Mouse (Mus musculus) adrenal gland (tissue): Measurements from ENCODE around the gene Ak1.

Source experiments
- intact Hi-C: fragments of 180-260 bp; cut with DNase I; formaldehyde crosslinking; loops from one replicate; pipeline ENCODE4 v1.15.1; 2025
- long read RNA-seq, 2 experiments: library from polyadenylated mRNA; unstranded; transcript quantifications; one replicate each; pipeline ENCODE4 v2.0.0; 2020; ENCODE audit warnings: borderline replicate concordance in 1 of 2; ENCODE audit not compliant: insufficient replicate concordance in 1 of 2

The Ak1 gene
- long read RNA-seq, experiment 1, transcript Ak1-202 (7 exons, 2,063 nt): major isoform, 34 of 40 reads
- long read RNA-seq, experiment 1, partial matches to known transcripts: 5 of 40 reads
- long read RNA-seq, experiment 1, other reads (novel, unspliced or antisense): 1 of 40 reads
- long read RNA-seq, experiment 2, transcript Ak1-202 (7 exons, 2,063 nt): major isoform, 19 of 31 reads
- long read RNA-seq, experiment 2, partial matches to known transcripts: 9 of 31 reads
- long read RNA-seq, experiment 2, other reads (novel, unspliced or antisense): 3 of 31 reads

DNA sequence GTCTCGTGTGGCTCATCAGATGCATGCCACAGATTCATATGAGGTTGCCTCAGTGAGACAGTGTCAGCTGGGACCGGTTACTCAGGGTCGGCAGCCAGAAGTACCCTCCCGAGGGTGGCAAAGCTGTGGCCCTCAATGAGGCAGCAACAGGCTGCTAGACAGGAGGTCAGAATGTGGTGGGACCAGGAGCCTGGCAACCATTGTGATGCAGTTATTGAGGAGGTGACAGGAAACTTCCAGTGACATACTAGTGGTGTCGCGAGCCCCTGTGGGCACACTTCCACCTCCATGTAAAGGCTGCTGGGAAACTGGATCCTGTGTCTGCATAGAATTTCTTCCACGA lies at the start of gene Ak1:
Gene Ak1 (plus strand): TSS at position 242 of the 343 bp plus-strand sequence.
- intact Hi-C loops: no loop called here

DNA sequence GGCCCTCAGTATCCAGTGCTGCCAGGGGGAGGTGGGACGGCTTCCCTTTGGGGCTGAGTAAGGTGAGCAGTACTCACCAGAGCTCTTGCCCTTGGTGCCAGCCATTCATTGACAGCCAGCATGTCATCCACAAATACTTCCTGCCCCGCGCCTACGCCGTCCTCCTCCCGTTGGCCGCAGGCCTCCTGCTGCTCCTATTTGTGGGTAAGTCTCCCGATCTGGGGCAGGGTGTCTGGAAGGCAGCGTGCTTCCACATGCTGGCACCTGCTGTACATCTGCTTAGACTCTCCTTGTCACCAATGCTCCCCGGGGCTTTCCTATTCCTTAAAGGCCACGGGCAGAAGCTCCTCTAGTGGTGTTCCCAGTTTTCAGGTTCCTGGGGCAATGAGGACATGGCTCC lies 49.4 kb upstream of the Ak1 start:
- intact Hi-C loops: no loop called here

DNA sequence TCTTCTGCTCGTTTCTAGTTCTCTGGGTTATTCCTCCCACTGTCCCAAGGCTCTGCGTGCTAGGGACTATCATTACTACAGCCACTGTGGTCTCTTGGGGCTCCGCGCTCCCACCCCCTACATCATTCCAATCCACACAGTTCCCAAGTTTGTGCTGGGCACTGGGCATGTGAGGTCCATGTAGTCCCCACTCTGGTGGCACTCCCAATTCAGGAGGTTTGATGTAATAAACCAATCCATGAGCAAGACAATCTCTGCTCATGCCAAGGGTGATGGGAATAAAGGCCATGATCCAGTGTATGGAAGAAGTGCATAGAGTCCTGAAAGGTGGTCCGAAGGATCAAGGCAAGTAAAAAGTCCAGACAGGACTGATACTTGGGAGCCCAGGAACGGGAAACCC lies 47.1 kb upstream of the Ak1 start, which contains the start of gene Pip5kl1:
Gene Pip5kl1 (plus strand): TSS at position 301 of the 400 bp plus-strand sequence.
- intact Hi-C loops: no loop called here

DNA sequence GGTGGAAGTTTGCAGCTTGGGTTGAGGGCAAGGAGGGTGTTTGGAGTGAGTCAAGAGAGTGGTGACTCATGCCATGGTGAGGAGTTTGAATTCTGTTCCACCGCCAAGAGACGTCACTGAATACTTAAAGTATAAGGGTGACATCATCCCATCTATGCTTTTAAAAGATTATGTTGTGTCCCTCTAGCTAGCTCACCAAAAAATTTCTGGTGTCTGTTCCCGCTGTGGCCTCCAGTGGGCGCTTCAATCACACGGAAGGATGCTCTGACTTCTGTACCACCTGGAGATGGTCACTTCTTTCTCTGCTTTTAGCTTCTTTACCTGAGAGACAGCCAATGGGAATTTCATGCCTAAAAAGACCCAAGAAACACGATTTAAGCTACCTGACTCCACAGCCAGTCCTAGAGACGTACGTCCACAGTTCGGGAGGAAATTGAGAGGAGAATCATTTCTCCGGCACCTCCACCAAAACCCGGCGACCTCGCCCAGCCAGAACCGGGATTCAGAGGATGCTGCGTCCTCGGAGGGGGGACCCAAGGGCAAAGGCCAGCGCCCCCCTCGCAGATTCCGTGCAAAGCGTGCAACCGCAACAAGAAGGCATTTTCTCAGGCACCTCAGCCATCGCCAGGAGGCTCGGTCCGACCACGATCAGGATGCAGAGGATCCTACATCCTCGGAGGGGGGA lies 46.5 kb upstream of the Ak1 start:
- intact Hi-C loops: loop anchor here (5.0 kb wide), 1 partner anchor 37 kb away; no protein-coding TSS in a partner anchor

DNA sequence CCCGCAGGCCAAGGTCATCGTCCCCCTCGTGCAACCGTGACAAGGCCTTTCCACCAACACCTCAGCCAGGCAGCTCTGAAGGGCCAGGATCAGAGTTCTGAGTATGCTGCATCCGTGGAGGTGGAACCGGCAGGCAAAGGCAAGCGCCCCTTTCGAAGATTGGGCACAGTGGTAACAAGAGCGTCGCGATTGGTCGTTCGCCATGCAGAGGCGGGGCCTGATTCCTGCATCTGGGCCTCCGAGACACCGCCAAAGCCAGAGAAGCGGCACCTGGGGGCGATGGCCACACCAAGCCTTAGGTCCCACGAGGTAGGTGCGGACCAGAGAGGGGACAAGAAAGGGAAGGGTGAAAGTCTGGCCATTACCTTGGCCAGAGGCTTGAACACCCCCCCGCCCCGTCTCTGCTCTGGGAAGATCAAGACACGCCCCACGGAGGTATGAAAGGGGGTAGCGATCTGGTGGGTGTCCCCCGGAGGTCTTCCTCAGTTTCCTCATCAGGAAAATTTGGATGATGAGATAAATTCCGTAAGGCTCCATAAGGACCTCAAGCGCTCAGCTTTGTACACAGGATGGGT lies 45.9 kb upstream of the Ak1 start, which contains the start of gene 9430097D07Rik:
Gene 9430097D07Rik (minus strand): TSS at position 99 of the 575 bp plus-strand sequence.
- intact Hi-C loops: loop anchor here (5.0 kb wide), 1 partner anchor 37 kb away; no protein-coding TSS in a partner anchor

DNA sequence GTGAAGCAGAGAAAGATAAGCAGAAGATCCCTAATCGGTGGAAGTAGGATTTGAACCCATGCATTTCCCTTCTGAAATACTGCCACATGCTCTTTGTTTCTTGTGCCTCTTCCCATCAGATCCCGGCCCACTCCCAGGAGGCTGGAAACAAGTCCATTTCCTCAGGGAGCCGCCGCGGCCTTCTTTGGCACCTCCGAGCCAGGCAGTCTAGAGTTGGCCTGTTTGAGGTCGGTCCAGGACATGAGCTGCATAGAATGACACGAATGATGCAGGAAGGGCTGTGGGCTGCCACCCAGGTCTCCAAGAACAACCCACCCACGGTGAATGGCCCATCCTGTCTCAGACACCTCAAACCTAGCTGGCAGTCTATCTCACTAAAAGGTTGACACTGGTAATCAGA lies 45.0 kb upstream of the Ak1 start:
- intact Hi-C loops: loop anchor here (5.0 kb wide), 1 partner anchor 36 kb away; no protein-coding TSS in a partner anchor

DNA sequence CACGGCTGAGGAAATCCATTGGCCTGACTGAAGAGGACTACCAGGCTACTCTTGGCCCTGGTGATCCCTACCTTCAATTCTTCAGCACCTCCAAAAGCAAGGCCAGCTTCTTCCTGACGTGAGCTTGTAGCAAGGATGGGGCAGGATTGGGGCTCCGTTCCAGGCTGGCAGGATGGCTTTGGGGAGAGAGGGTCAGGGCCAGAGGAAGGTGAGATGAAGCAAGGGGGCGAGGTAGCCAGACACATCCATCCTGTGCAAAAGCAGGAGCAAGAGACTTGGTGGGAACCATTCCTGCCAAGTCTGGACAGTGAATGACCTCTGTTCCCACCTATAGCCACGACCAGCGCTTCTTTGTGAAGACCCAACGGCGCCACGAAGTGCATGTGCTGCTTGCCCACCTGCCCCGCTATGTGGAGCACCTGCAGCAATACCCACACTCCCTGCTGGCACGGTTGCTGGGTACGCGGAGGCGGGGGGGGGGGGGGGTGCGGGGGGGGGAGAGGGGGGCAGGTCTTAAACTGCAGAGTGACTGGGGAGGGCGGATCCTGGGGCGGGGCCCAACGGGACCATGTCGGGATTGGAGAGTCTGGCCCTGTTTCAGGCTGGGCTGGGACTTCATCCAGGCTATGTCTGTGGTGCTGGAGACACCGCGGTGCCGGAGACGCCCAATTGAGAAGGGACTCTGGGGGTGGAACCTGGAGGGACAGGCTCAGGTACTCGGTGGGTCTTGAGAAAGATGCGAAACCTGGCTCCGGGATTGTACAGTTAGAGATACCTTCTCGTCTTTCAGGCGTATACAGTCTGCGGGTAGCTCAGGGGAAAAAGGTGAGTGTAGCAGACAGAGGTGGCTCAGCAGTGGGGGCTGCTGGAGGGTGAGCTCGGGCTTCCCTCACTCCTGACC lies 43.2 kb upstream of the Ak1 start:
- intact Hi-C loops: loop anchor here (5.0 kb wide), 1 partner anchor 34 kb away; no protein-coding TSS in a partner anchor

DNA sequence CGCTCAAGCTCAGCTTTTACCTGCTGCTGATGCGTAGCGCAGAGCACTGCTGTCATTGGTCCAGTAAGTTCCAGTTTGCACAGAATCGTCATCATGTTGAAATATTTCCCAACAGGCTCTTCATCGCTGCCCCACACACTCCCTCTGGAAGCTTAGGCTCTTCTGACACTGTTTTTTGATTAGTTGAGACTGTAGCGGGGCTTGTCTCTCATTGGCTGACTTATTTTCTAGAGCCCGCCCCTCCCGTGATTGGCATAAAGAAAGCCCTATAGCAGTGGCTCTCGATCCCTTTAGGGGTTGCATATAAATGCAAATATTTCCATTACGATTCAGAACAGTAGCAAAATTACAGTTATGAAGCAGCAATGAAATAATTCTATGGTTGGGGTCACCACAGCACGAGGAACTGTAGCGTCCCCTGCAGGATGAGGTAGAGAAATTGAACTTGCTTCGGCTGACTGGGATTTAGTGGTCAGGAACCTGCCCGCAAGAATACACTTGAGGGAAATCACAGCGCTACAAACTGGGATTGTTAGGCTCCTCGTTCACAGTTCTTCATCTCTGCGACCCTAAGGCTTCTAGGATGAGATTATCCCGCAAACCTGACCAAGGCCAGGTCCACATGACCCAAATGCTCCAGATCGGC lies 40.0 kb upstream of the Ak1 start:
- intact Hi-C loops: loop anchor here (2.0 kb wide), 1 partner anchor 21 kb away; no protein-coding TSS in a partner anchor

DNA sequence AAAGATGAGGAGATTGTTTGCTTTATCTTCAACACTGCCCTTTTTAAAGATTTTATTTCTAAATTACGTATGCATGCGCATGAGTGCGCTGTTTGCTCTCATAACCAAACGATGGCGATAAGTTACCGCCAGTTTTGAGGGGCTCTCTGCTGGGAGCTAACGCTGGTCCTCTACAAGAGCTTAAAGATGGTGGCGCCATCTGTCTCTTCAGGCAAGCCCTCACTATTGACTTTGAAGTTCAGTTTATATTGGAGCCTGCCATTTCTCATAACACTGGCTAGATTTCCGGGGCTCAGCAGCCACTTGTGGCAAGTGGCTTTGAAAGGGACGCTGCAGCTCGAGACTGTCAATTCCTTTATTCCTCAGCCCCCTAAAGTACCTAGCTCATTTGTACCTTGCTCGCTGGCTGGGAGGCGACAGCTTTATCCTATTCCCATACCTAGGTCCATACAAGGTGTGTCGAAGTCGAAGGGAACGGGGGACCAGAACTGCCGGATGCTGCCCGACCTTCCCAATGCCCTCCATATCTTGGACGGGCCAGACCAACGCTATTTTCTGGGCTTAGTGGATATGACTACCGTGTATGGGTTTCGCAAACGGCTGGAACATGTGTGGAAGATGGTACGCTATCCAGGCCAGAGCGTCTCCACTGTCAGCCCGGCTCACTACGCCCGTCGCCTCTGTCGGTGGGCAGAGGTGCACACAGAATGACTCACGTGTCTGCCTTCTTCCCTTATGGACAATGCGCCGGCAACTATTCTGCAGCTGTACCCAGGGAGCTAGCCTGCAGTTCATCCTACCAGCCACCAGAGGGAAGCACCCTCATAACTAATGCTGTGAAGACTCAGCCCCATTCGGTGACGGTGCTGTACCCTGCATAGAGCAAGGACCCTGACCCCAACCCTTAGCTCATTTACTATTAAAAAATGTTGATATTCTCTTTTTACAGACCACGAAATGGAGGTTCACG lies 38.4 kb upstream of the Ak1 start:
- intact Hi-C loops: loop anchor here (2.0 kb wide), 1 partner anchor 20 kb away; no protein-coding TSS in a partner anchor

DNA sequence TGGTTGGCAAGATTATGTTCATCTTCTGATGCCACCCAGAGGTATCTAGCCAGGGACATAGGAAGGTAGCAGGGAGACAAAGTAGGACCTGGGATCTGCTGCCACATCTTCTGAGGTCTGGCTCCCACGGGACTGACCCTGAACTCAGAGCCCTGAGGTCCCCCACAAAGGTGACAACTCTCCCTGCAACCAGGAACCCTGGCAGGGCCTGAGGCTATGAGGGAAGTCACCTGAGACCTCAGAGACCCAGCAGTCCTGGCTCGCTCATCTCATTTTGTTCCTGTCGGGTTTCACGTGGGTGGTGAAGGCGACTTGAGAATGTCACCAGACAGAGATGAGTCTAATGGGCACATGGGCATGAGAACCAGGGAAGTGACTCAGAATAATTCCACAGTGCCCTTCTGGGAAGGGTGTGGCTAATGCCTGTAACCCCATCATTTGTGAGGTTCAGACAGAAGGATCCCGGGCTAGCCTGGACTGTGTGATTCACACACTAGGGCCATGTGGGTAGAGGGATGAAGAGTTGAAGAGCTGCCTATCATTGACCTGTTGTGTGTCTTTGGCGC lies 36.3 kb upstream of the Ak1 start:
- intact Hi-C loops: no loop called here

DNA sequence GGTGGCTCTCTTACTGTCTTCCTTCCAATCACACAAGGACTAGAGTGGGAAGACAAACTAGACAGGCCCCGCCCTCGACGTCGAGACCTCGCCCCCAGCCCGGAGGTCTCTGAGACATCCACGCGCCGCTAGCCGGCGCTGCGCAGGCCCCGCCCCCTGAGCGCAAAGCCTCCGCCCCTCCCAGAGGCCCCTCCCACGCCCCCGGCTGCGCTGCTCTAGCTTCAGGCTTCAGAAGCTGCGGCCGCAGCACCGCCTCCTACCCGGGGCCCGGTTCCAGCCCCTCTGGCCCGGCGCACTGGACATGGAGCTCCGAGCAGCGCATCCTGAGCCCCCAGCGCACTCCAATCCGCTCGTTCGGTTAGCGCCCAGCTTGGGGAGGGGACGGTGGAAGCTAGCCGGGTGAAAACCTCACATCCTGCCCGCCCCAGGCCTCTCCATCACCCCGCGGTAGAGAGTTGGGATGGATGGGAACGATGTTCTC lies 34.6 kb upstream of the Ak1 start, which contains the start of gene St6galnac4:
Gene St6galnac4 (plus strand): TSS at position 225 of the 481 bp plus-strand sequence.
- intact Hi-C loops: no loop called here

DNA sequence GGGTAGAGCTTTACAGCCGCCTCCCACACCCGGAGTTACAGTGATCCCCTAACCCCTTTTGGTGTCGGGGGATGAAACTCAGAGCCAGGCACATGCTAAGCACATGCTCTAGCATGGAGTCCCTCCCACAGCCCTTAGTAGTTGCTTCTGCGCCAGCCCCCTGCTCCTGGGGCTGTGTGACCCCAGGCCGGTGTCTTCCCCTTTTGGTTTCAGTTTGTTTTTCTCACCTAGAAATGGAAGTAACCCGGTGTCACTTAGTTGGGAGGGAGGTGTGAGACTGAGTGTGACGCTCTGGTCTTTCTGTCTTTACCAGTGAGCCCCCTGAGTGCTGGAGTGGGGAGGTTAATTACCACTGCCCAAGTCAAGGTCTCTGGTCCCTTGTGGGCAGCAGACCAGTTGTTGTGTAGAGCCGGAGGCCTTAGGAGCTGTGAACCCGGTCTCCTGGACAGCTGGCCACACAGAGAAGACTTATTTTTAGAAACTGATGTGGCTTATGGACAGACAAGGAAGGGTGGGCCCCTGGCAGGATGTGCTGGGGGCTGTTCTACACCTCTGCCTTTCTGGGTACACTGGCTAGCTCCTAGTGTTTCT lies 33.7 kb upstream of the Ak1 start:
- intact Hi-C loops: no loop called here

DNA sequence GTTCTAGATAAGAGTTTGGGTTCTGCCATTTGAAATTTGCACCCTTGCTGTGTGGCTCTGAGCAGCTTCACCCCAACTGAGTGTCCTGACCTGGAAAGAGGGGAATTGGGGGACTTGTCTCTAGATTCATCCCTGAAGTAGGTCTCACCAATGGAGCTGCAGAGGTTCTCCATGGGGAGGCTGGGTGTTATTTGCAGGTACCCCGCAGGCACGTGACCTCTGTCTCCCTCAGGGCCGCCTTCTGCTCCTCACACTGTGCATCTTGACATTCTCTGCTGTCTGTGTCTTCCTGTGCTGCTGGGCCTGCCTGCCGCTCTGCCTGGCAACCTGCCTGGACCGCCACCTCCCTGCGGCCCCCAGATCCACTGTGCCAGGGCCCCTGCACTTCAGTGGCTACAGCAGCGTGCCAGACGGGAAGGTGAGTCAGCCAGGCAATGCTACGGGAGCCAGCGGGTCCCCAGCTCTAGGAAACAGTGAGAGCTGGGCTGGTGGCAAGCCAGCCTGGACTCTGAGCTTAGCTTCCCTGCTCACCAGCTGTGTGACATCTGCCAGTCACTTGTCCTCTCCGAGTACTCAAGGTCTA lies 32.3 kb upstream of the Ak1 start:
- intact Hi-C loops: no loop called here

DNA sequence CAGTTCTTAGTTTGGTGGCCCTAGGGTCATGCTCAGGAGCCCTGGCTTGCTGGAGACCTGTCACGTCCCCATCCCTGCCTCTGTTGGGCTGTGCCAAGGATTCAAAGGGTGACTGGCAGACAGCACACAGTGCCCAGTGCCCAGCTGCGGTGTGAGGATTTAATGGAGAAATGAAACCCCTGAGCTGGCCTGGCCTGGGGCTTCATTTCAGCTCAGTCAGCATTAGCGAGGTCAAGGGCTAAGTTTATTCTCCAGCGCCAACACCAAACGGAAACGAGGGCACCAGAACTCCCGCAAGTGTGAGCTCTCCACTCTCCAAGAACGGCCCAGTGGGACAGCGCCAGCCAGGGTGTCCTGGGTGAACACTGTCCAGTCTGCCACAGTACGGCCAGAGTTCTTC lies 31.3 kb upstream of the Ak1 start:
- intact Hi-C loops: no loop called here

DNA sequence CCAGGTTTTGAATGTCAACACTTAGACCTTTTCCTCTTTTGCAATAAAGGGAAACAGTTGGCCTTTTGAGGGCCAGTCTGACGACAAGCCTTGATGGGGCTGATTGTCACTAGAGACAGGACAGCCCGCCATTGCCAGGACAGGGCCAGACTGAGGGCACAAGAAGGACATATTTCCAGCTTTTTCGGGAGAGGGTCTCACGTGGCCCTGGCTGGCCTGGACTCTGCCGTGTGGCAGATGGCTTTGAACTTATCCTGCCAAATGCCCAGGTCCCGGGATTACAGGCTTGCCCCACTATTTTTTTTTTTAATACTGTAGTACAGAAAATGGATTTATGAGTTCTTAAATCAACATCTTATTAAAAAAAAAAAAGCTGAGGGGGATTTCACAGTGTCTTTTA lies 30.3 kb upstream of the Ak1 start:
- intact Hi-C loops: no loop called here

DNA sequence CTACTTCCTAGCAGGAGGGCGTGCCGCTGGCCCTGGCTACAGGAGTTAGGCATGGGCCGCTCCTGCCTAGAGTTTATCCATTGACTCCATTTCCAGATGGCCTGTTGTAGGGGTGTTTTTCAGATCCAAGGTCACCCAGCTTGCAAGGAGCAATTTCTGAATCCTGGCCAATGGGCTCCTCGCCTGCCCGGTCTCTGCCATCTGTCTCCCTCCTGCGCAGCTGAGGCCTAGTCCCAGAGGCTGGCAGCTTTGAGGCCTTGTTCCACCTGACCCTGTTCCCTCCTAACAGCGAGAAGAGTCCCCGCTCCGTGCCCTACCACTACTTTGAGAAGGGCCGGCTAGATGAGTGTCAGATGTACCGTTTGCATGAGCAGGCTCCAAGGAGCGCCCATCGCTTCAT lies 24.8 kb upstream of the Ak1 start:
- intact Hi-C loops: no loop called here

DNA sequence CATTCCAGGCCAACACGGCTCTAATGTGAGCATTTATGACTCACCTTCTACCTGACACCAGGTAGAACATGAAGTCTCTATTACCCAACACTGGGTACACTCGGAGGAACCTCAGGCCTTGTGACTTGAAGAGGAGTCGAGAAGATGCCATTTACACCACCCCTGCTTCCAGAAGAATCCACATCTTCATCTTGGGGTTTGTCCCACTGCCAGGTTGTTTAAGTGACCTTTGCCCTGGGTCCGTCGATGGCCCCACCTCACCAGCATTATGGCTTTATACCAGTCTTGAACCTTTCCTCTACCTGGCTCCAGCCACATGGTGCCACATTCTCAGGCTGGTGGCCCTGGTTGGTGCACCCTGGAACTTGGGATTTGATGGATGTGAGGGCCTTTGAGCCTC lies 24.3 kb upstream of the Ak1 start:
- intact Hi-C loops: no loop called here

DNA sequence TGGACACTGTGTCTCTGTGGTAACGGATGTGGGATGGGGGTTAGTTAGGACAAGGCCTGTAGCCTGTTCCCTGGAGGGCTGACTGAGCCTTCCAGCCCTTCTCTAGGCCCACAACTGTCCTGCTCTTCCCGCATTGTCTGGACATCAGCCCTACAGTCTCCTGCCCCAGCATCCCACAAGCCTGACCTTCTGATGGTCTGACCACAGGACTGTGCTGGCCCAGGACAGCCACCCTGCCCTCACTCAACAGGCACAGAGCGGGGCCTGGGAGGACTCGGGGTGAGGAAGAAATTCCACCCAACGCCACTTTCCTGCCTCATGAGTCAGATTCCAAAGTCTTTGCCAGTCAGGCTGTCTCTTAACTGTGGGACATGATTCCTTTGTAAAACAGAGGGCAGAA lies 23.9 kb upstream of the Ak1 start:
- intact Hi-C loops: no loop called here
